Mouse (Mus musculus) megakaryocyte, embryonic 14.5 days (primary cell): ENCODE data around the gene Myf5. TPM values are rescaled to one million over a fixed set of nuclear protein-coding genes. Genes with fewer than 3 reads are reported as not detected.
A peak's percentile ranks its signal among the peaks of the same experiment; 100 is the strongest.

ENCODE experiments used
- H3K27me3 ChIP-seq: replicated peaks from 2 replicates; pipeline ENCODE3; 2012; ENCODE audit warnings: inconsistent platforms
- H3K36me3 ChIP-seq: replicated peaks from 2 replicates; pipeline ENCODE3; 2012; ENCODE audit warnings: low read length, inconsistent platforms, mixed read lengths
- H3K4me1 ChIP-seq: 2 replicates; pipeline ENCODE4 v1.6.1; 2012; ENCODE audit warnings: inconsistent platforms
- H3K4me3 ChIP-seq: replicated peaks from 2 replicates; pipeline ENCODE3; 2012; ENCODE audit warnings: moderate library complexity, mild to moderate bottlenecking, inconsistent platforms
- H3K9me3 ChIP-seq: 2 replicates; pipeline ENCODE4 v1.6.1; 2012; ENCODE audit warnings: inconsistent platforms
- FLI1 ChIP-seq: IDR thresholded peaks from 2 replicates; pipeline ENCODE4 v1.6.1; 2012; ENCODE audit warnings: low read length, inconsistent platforms, mixed read lengths
- GATA1 ChIP-seq: IDR thresholded peaks from 3 replicates; pipeline ENCODE4 v1.6.1; 2012; ENCODE audit warnings: mixed read lengths, low read length, inconsistent platforms, borderline replicate concordance
- polyA plus RNA-seq: library from polyadenylated mRNA; stranded (reverse); fragments of >175 nt; gene quantifications from 2 replicates; pipeline ENCODE4 v1.2.3, GENCODE M21; 2012; ENCODE audit warnings: low replicate concordance; ENCODE audit not compliant: insufficient read depth

The Myf5 gene
- polyA plus RNA-seq: not detected in 2 replicates

DNA sequence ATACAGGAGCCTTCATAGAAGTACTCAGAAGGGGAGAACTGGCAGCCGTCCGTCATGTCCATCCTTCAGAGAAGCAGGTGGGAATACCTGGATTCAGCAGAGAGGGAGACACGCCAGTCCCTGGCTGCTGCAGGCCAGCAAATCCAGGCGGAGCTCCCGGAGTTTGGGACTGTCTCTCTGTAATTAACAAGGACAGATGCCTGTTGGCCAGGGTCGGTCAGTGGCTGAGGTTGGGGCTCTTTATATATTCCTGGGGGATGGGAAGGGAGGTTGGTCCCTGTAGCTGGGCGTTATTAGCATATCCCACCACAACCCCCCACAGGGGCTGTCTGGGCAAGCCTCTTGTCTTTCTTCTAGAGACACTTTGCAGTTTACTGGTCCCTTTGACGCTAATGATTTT is at the start of gene Myf5:
Myf5 (minus strand) TSS at position 265 of the 400 bp plus-strand sequence.
- H3K36me3 ChIP-seq: no peaks in the 10 kb centered on the region
- no peak within 1 kb of the TSS for H3K4me3 ChIP-seq
- TF ChIP-seq GATA1: no peak
- no peak for TF ChIP-seq FLI1
- H3K9me3 ChIP-seq: peaks cover 12% of the 10 kb centered on the region
- no peaks in the 10 kb centered on the region for H3K27me3 ChIP-seq
- H3K4me1 ChIP-seq: no peaks in the 10 kb centered on the region

GRCm38 (mm10) chr10:107528758-107529157 is 42.8 kb upstream of the Myf5 start:
- Histone ChIP-seq H3K4me3 (peak overlapping the region; percentile 57), H3K4me1 (no peaks in the 10 kb centered on the region), H3K9me3 (peaks cover 28% of the 10 kb centered on the region), H3K27me3 (no peaks in the 10 kb centered on the region), H3K36me3 (no peaks in the 10 kb centered on the region)
- TF ChIP-seq GATA1 (no peak), FLI1 (no peak)

DNA sequence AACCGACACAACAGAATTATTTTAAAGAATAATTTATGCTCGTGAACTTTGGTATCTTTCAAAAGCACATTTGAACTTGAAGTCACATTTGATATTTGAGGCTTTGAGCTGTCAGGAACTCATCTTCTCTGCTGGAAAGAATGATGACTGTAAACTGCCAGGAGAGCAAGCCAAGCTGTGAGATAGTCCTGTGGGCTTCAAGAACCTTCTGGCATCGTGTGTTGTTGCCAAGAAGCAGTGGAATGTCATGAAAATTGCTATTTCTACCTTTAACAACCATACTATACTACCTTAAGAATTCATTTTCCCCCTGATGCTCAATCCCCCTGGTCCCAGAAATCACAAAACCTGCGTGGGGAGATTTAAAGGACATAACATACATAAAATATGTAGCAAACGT is 33.3 kb upstream of the Myf5 start:
- H3K27me3 ChIP-seq: no peaks in the 10 kb centered on the region
- no peaks in the 10 kb centered on the region for H3K4me1 ChIP-seq
- H3K36me3 ChIP-seq: no peaks in the 10 kb centered on the region
- peaks cover 12% of the 10 kb centered on the region; the same call in 1 of the 2 replicates for H3K9me3 ChIP-seq
- no peak overlapping the region for H3K4me3 ChIP-seq
- TF ChIP-seq GATA1: no peak
- no peak for TF ChIP-seq FLI1

GRCm38 (mm10) chr10:107516641-107517040 is 30.7 kb upstream of the Myf5 start:
- no peaks in the 10 kb centered on the region for H3K4me1 ChIP-seq
- H3K27me3 ChIP-seq: no peaks in the 10 kb centered on the region
- H3K9me3 ChIP-seq: peaks cover 6% of the 10 kb centered on the region; the same call in 1 of the 2 replicates
- H3K4me3 ChIP-seq: no peak overlapping the region
- TF ChIP-seq GATA1 (no peak), FLI1 (no peak)
- H3K36me3 ChIP-seq: no peaks in the 10 kb centered on the region

DNA sequence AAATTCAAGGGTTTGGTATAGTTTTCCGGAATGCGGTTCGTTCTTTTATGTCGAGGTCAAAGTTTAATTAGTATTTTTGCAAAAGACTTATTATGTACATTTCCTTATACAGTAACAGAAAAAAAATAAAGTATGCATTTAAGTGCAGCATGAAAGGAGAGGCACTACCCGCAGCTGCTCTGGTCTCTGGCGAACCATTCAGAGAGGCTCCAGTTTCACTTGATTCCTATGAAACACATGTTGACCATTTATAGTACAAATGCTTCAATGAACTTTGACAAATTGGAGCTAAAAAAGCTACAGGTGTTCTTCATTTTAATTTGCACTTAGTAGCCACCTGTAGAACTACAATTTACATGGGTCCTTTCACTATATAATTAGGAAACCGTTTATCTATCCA is 28.8 kb upstream of the Myf5 start:
- no peak for TF ChIP-seq FLI1
- no peak for TF ChIP-seq GATA1

GRCm38 (mm10) chr10:107506397-107506796 is 20.5 kb upstream of the Myf5 start:
- Histone ChIP-seq H3K27me3 (no peaks in the 10 kb centered on the region), H3K4me1 (no peaks in the 10 kb centered on the region), H3K36me3 (no peaks in the 10 kb centered on the region), H3K4me3 (no peak overlapping the region), H3K9me3 (peaks cover 7% of the 10 kb centered on the region; the same call in 1 of the 2 replicates)
- TF ChIP-seq GATA1 (no peak), FLI1 (no peak)

More for the DNA sequence above, 28.8 kb upstream of the Myf5 start:
- Histone ChIP-seq H3K9me3 (peaks cover 5% of the 10 kb centered on the region; the same call in 1 of the 2 replicates), H3K4me3 (no peak overlapping the region), H3K4me1 (no peaks in the 10 kb centered on the region), H3K36me3 (no peaks in the 10 kb centered on the region), H3K27me3 (no peaks in the 10 kb centered on the region)

DNA sequence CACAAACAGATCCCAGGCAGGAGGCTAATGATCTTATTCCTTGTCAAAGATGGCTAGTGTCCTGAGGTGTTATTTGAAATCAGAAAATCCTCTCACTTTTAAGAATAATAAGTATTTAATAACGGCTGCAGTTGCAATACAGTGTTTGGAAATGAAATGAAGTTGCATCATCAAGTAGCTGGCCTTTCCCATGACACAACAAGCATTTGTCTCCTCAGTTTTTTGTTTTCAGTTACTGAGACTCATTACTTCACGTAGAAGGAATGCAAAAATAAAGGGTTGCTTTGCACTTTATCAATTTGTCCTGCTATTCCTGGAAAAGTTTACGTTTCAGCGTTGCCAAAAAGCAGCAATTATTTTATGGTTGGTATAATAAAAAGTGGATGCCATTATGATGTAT is 17.5 kb upstream of the Myf5 start:
- Histone ChIP-seq H3K4me3 (no peak overlapping the region), H3K9me3 (peaks cover 7% of the 10 kb centered on the region; the same call in 1 of the 2 replicates), H3K4me1 (no peaks in the 10 kb centered on the region), H3K36me3 (no peaks in the 10 kb centered on the region), H3K27me3 (no peaks in the 10 kb centered on the region)
- no peak for TF ChIP-seq FLI1
- TF ChIP-seq GATA1: no peak

GRCm38 (mm10) chr10:107502193-107502592 is 16.3 kb upstream of the Myf5 start:
- Histone ChIP-seq H3K4me3 (no peak overlapping the region), H3K9me3 (peaks cover 7% of the 10 kb centered on the region; the same call in 1 of the 2 replicates), H3K27me3 (no peaks in the 10 kb centered on the region), H3K36me3 (no peaks in the 10 kb centered on the region), H3K4me1 (no peaks in the 10 kb centered on the region)
- no peak for TF ChIP-seq GATA1
- TF ChIP-seq FLI1: no peak

DNA sequence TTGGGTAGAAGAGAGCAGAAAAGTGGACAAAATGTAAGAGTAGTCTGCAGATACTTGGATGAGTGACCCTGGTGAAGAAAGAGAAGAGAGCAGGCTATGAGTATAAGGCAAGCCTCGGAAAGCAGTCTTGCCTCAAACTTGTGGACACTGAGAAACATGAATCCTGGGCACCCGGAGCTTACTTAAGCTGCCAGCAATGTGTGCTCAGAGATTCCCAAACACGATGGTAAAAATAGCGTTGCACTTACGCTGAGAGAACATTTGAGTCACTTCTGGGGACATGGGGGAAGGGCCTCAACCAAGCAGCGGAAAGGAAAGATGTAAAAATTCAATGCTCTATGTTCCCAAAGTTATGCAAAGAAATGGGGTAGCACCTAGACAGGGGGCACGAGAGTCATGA is 13.7 kb upstream of the Myf5 start:
- H3K9me3 ChIP-seq: peaks cover 7% of the 10 kb centered on the region; the same call in 1 of the 2 replicates
- H3K36me3 ChIP-seq: no peaks in the 10 kb centered on the region
- no peaks in the 10 kb centered on the region for H3K27me3 ChIP-seq
- H3K4me1 ChIP-seq: no peaks in the 10 kb centered on the region
- no peak for TF ChIP-seq GATA1
- TF ChIP-seq FLI1: no peak
- no peak overlapping the region for H3K4me3 ChIP-seq

DNA sequence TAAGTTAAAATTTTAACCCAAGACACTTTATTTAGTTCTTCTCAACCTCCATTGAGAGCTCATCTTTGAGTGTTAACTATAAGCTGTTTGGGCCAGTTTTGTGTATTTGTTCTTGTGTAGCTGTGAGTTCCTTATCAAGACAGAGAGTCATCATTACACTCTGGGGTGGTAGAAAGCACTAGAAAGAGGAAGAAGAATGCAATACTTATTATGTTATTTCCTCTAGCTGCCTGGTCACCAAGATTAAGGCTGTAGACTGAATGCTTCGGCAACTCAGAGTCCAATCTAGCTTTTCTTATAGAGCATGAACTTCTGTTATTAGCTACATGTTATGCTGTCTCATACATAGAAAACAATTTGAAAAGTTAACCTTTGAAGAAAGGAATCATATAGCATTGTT is 10.5 kb upstream of the Myf5 start:
- Histone ChIP-seq H3K4me1 (no peaks in the 10 kb centered on the region), H3K36me3 (no peaks in the 10 kb centered on the region), H3K4me3 (no peak overlapping the region), H3K9me3 (peaks cover 11% of the 10 kb centered on the region), H3K27me3 (no peaks in the 10 kb centered on the region)
- TF ChIP-seq FLI1 (no peak), GATA1 (no peak)

DNA sequence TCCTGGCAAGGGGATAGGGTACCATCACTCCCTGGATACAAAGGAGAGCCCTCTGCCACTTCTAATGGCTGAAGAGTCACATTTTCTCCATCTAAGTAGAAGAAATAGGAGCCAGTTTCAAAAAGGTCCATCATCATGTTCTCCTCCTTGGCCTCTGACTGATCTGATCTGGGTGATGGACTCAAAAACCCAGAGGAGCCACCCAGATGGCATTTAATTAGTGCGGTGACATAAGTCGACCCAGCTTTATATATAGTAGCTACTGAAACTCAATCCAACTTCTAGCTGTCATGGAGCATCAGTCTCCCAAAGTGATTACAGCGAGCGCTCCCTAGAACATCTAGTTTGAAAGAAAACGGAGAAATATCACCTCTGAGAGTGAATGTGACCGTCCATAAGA is 8.6 kb upstream of the Myf5 start, which contains the start of gene Myf6:
Myf6 (minus strand) TSS at position 170 of the 400 bp plus-strand sequence.
- no peaks in the 10 kb centered on the region for H3K4me1 ChIP-seq
- H3K36me3 ChIP-seq: no peaks in the 10 kb centered on the region
- no peak for TF ChIP-seq GATA1
- TF ChIP-seq FLI1: no peak
- peaks cover 12% of the 10 kb centered on the region for H3K9me3 ChIP-seq
- no peak within 1 kb of the TSS for H3K4me3 ChIP-seq
- H3K27me3 ChIP-seq: no peaks in the 10 kb centered on the region
